Mouse (Mus musculus) activated CD4-positive, CD25-positive, alpha-beta regulatory T cell, adult 9 weeks (primary cell): ENCODE results near the gene Heatr5a. TPM values are rescaled to one million over a fixed set of nuclear protein-coding genes. Genes with fewer than 3 reads are reported as not detected.

ENCODE experiments used
- polyA plus RNA-seq: library from polyadenylated mRNA; unstranded; fragments of 100-300 nt; shearing (Covaris generic); gene quantifications from one replicate; pipeline ENCODE4 v1.2.1, GENCODE M21; 2017

Heatr5a gene
- 9.1 TPM for polyA plus RNA-seq

DNA sequence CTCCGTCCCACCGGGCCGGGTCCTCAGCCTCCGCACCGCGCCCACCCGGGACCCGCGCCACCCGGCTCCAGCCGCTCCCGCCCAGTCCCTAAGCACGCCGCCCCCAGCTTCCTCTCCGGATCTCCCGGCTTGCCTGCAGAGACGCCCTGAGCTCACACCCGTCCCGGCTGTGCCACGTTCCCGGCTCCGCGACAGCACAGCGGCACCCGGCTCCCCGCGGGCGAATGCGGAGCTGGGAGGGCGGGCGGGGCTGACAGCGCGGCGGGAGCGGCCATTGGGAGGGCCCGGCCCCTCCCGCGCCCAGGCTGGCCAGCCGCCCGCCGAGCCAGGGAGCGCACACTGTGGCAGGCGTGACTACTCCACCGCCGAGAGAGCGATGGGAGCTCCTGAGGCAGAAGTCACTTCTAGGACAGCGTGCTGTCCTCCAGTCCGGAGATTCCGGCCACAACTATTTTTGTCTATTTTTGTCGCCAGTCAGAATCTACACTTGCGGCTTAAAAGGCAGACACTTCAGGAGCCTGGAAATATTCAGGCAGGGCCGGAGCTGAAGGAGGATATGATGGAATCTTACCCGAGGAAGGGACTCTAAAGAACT is at the start of gene Heatr5a:
Gene Heatr5a, minus strand, starts transcription at position 252 of the 595 bp plus-strand sequence.

DNA sequence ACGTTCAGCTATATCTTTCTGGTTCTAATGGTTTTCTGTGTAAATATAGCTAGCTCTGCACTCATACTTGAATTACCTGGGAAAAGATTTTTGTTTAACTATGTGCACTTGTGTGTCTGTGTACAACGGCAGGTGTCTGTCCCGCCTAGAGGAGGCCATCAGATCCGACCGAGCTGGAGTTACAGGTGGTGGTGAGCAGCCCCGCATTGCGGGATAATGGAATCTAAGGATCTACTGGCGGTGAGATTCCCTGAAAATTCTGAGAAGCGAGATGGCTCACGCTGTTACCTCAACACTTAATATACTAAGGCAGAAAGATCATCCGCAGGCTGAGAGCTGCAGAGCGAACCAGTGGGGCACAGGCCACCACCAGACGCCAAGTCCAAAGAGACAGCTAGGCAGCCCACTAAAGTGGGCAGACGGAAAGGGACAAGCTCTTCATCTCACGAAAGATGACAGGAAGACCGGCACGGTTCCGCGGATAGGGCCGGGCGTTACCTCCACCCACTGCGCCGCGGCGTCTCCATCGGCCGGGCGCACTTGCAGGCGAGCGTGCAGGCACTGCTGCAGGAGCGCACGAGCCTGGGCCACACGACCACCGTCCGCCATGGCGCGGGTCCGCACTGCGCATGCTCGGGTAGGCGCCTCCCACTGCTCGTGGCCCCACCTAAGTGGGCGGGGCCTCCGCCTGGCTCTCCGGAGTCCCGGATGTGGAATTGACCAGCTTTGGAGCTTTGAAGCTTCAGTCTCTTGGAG is 34.9 kb upstream of the Heatr5a start, which contains the start of gene Dtd2:
Gene Dtd2, minus strand, starts transcription at position 625 of the 756 bp plus-strand sequence.

DNA sequence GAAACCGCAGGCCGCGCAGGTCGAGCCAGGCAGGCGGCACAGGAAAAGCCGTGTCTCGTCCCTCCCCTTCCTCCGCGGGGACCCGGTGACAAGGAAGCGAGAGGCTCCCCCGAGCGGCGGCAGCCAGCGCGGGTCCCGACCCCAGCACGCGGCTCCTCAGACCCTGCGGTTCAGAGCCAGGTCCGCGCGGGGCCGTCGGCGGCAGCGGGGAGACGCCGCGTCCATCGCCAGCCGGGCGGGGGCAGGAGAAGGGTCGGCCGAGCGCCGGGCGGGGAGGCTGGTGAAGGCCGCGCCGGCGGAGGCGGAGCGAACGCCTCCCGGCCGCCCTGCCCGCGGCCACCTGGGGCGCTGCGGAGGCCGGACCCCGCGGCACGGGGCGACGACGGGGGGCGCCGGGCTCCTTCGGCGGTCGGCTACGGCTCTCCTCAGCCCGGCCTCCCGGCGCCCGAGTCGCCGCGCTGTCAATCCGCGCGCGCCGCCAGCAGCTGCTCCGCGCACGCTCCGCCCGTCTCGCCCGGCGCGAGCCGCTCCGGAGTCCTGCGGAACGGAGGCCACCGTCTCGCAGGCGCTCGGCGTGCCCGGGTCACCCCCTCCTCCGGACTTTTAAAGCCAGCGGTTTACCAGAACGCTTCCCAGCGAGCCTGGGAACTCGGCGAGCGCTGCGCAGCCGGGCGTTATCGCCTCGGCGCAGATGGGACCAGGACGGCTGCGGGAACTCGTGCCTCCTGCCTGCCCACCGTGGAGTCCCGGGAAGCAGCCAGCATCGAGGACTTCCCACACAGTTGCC is 141.6 kb downstream of the Heatr5a start, which contains the start of gene Hectd1:
Gene Hectd1, minus strand, starts transcription at position 247 of the 787 bp plus-strand sequence.

Other genes with a start within 250 kb of the Heatr5a start
- 87.9 TPM for gene Hectd1, start 141.8 kb downstream of the Heatr5a start, polyA plus RNA-seq
- gene Dtd2, start 35.2 kb upstream of the Heatr5a start, polyA plus RNA-seq = 12.4 TPM
- not detected for gene Gpr33, start 56.7 kb upstream of the Heatr5a start, polyA plus RNA-seq
- gene Nubpl, start 126.4 kb upstream of the Heatr5a start, polyA plus RNA-seq = 7.0 TPM